Mouse (Mus musculus) inflammation-experienced regulatory T-cells, adult 16 weeks (primary cell): Measurements from ENCODE around the gene Bcl6. TPM values are rescaled to one million over a fixed set of nuclear protein-coding genes. Genes with fewer than 3 reads are reported as not detected.

Source experiments
- polyA plus RNA-seq: library from polyadenylated mRNA; unstranded; fragments of 100-300 nt; shearing (Covaris generic); gene quantifications from one replicate; pipeline ENCODE4 v1.2.1, GENCODE M21; 2017

Bcl6 gene
- 26.5 TPM for polyA plus RNA-seq

GRCm38 (mm10) chr16:23988466-23989208 lies at the start of gene Bcl6, which contains the start of gene Gm37419:
TSS of gene Bcl6 (minus strand) at chr16:23988852.
TSS of gene Gm37419 (plus strand) at chr16:23988482.

GRCm38 (mm10) chr16:23932294-23932693 lies 56.4 kb downstream of the Bcl6 start, which contains the start of gene Rtp2:
TSS of gene Rtp2 (minus strand) at chr16:23932394.

Other genes with a start within 250 kb of the Bcl6 start
- not detected for gene Sst, start 97.9 kb downstream of the Bcl6 start, polyA plus RNA-seq
- not detected for gene Rtp2, start 56.5 kb downstream of the Bcl6 start, polyA plus RNA-seq
- gene Gm37419, start 370 bp downstream of the Bcl6 start, polyA plus RNA-seq = not detected